Mouse (Mus musculus): ENCODE results near the gene Kif12. TPM values are rescaled to one million over a fixed set of nuclear protein-coding genes. Genes with fewer than 3 reads are reported as not detected.

Kif12 gene
- polyA plus RNA-seq, 1 experiment from 2014 or later = not detected

DNA sequence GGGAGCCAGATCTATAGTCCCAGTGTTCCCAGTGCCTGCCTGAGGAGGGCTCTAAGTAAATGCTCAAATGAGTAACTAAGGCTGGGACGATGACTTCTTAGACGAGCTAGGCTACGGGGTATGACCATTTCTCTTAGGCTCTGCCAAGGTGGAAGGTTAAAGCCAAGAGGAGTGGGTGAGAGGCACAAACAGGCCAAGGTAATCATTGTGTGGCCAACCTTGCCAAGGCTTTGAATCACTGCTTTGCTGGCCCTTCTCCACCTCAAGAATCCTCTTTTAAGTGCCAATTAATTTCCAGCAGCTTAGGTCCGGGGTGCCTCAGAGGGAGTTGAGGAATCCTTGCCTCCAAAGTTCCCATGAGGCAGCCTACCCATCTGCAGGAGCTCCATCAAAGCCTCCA, 1.9 kb downstream of the Kif12 start:
- WGBS = 90% methylated on average over 4 of the region's 4 CpGs
- H3K27me3 ChIP-seq (replicated peaks; ENCODE audit: control insufficient read depth, insufficient read depth, low read length) = no peaks in the 10 kb centered on the region
- no peaks in the 10 kb centered on the region for H3K4me1 ChIP-seq (ENCODE audit: control insufficient read depth, insufficient read depth, low read length)
- no peak overlapping the region for H3K4me3 ChIP-seq (ENCODE audit: low read depth, low read length)
- DNase-seq (ENCODE audit: low spot score) (no peak), ATAC-seq (no peak)
- no peaks in the 10 kb centered on the region for H3K36me3 ChIP-seq (ENCODE audit: control insufficient read depth, insufficient read depth, low read length)
- H3K9me3 ChIP-seq (replicated peaks; ENCODE audit: control insufficient read depth, low read length) = no peaks in the 10 kb centered on the region
- H3K27ac ChIP-seq (ENCODE audit: low read depth, low read length) = no peak overlapping the region
- no peak overlapping the region for H3K4me2 ChIP-seq (ENCODE audit: low read length)
- no peak overlapping the region for H3K9ac ChIP-seq (ENCODE audit: low read length)

DNA sequence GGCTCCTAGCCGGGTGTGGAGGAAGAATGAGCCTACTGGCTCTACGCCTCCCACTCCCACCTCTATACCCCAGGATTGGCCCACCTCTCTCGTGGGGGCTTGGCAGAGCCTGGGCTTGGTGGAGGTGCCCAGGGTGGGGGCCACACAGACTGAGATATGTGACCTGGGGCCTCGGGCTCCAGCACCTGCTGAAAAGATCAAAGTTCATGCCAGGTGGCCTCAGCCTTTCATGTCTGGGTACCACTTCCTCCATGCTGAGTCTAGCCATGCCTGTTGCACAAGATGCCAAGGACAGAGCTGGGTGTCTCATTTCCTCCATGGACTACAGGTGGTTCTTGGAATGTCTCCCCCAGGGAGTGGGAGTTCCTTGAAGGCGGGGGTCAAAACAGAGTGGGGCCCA, 5.6 kb downstream of the Kif12 start:
- Histone ChIP-seq H3K9ac (ENCODE audit: low read length) (no peak overlapping the region), H3K4me2 (ENCODE audit: low read length) (no peak overlapping the region), H3K36me3 (ENCODE audit: control insufficient read depth, insufficient read depth, low read length) (no peaks in the 10 kb centered on the region), H3K27ac (ENCODE audit: low read depth, low read length) (no peak overlapping the region), H3K27me3 (replicated peaks; ENCODE audit: control insufficient read depth, insufficient read depth, low read length) (no peaks in the 10 kb centered on the region), H3K9me3 (replicated peaks; ENCODE audit: control insufficient read depth, low read length) (no peaks in the 10 kb centered on the region), H3K4me1 (ENCODE audit: control insufficient read depth, insufficient read depth, low read length) (no peaks in the 10 kb centered on the region), H3K4me3 (ENCODE audit: low read depth, low read length) (no peak overlapping the region)
- 82% methylated on average over 5 of the region's 5 CpGs for WGBS
- ATAC-seq (no peak), DNase-seq (ENCODE audit: low spot score) (no peak)

DNA sequence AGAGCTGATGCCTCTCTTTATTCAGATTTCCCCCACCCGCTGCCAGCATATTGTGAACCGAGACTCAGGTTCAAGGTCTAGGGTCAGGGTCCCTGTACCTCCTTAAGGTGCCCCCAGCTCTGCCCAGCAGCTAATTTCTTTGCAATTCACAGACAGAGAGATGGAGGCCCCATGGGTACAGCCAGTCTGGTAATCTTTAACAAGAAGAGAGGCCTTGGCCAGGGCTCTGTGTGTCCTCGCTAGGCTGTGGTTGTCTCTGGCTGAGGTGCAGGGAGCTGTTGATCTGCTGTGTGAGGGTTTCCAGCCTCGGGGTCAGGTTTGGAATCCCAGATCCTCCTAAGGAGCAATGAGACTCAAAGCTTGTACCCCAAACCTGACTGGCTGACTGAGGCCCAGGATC, 6.3 kb downstream of the Kif12 start:
- Histone ChIP-seq H3K9me3 (replicated peaks; ENCODE audit: control insufficient read depth, low read length) (no peaks in the 10 kb centered on the region), H3K27ac (ENCODE audit: low read depth, low read length) (no peak overlapping the region), H3K36me3 (ENCODE audit: control insufficient read depth, insufficient read depth, low read length) (no peaks in the 10 kb centered on the region), H3K4me1 (ENCODE audit: control insufficient read depth, insufficient read depth, low read length) (no peaks in the 10 kb centered on the region), H3K4me3 (ENCODE audit: low read depth, low read length) (no peak overlapping the region), H3K4me2 (ENCODE audit: low read length) (no peak overlapping the region), H3K9ac (ENCODE audit: low read length) (no peak overlapping the region), H3K27me3 (replicated peaks; ENCODE audit: control insufficient read depth, insufficient read depth, low read length) (no peaks in the 10 kb centered on the region)
- DNase-seq (ENCODE audit: low spot score) (no peak), ATAC-seq (no peak)
- 91% methylated on average over 4 of the region's 4 CpGs for WGBS

DNA sequence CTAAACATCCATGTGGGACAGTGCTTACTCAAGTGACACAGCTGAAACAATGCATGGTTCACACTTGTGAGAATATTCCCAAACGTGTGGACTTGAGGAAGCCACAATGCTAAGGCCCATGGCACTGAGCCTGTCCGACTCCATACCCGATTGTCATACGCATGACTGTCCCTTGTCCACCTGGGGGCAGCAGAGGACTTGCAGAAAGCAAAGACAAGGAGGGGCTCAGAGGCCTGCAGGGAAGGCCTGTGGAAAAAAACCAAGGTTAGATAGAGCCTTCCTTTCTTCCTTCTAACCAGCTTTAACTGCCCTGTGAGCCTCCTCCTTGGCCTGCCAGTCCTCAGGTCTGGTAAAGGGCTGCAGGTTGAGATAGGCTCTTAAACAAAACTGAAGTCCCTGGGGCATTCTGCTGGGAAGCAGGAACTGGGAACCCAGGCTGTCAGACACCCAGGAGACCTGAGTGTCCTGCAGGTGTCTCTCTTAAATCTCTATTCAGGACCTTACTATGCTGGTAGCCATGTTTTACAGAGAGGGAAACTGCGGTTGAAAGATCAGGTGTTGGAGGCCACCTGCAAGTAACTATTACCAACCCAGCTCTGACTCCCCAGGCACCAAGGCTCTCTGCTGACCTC, 12.9 kb downstream of the Kif12 start:
- H3K9me3 ChIP-seq (replicated peaks; ENCODE audit: control insufficient read depth, low read length) = no peaks in the 10 kb centered on the region
- no peak overlapping the region for H3K4me2 ChIP-seq (ENCODE audit: low read length)
- H3K27me3 ChIP-seq (replicated peaks; ENCODE audit: control insufficient read depth, insufficient read depth, low read length) = no peaks in the 10 kb centered on the region
- no peak overlapping the region for H3K4me3 ChIP-seq (ENCODE audit: low read depth, low read length)
- DNase-seq (ENCODE audit: low spot score) (peak; percentile 94), ATAC-seq (peak; percentile 88)
- no peaks in the 10 kb centered on the region for H3K4me1 ChIP-seq (ENCODE audit: control insufficient read depth, insufficient read depth, low read length)
- H3K27ac ChIP-seq (ENCODE audit: low read depth, low read length) = no peak overlapping the region
- H3K36me3 ChIP-seq (ENCODE audit: control insufficient read depth, insufficient read depth, low read length) = no peaks in the 10 kb centered on the region
- WGBS = 17% methylated on average over 5 of the region's 5 CpGs
- H3K9ac ChIP-seq (ENCODE audit: low read length) = no peak overlapping the region

DNA sequence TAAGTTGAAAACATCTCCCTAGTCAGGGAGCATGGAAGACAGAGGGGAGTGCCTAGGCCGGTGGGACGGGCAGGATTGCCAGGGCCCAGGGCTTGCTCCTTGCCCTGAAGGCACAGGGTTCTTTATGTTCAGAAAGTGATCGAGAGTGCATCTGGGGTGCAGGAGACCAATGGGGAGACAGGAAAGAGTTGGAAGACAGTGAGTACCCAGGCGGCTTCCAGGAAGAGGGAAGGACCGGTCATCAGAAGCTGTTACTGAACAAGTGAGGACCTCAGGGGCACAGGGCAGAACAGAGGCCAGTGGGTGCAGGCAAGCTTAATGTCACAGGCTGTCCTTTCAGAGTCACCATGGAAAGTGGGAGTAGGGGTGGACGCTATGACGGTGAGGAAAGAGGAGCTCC, 13.7 kb downstream of the Kif12 start:
- Histone ChIP-seq H3K9ac (ENCODE audit: low read length) (no peak overlapping the region), H3K36me3 (ENCODE audit: control insufficient read depth, insufficient read depth, low read length) (no peaks in the 10 kb centered on the region), H3K4me3 (ENCODE audit: low read depth, low read length) (no peak overlapping the region), H3K9me3 (replicated peaks; ENCODE audit: control insufficient read depth, low read length) (no peaks in the 10 kb centered on the region), H3K4me2 (ENCODE audit: low read length) (no peak overlapping the region), H3K4me1 (ENCODE audit: control insufficient read depth, insufficient read depth, low read length) (no peaks in the 10 kb centered on the region), H3K27ac (ENCODE audit: low read depth, low read length) (no peak overlapping the region), H3K27me3 (replicated peaks; ENCODE audit: control insufficient read depth, insufficient read depth, low read length) (no peaks in the 10 kb centered on the region)
- DNase-seq (ENCODE audit: low spot score) (no peak), ATAC-seq (no peak)
- WGBS = 88% methylated on average over 7 of the region's 7 CpGs

DNA sequence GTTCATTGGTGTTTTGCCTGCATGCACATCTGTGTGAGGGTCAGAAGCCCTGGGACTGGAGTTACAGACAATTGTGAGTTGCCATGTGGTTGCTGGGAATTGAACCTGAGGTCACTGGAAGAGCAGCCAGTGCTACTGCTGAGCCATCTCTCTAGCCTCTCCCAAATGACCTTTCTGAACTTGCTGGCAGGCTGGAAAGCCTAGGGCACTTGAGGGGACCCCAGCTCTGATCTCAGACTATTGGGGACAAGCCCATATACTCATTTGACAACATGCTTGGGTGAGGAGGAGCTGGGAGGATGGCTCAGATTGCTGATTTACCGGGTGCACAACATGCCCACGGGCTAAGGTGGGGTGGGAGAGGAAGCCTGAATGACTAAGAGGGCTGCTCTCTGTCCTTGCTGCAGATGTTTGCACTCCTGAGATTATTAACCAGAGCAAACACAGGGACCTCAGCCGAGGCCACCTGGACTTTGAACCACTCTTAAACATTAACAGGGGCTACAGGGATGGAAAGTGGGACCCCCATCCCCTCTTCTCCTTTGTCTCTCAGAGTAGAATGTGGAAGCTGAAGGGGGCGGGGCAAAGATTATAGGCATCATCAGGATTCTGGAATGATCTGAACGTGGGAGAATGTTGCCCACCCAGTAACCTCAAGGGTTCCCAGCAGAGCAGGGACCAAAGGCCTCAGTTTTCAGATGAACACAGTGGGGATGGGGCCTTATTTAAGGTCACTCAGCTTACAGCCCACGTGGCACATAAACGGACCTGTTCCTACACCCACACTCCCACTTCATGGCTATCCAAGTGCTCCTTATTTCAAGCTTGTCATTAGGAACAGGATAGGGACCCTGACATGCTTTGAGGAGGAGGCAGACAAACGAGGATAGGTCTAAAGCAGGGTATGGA, 15.0 kb downstream of the Kif12 start:
- no peak overlapping the region for H3K4me3 ChIP-seq (ENCODE audit: low read depth, low read length)
- no peaks in the 10 kb centered on the region for H3K4me1 ChIP-seq (ENCODE audit: control insufficient read depth, insufficient read depth, low read length)
- DNase-seq (ENCODE audit: low spot score) (no peak), ATAC-seq (no peak)
- H3K27ac ChIP-seq (ENCODE audit: low read depth, low read length) = no peak overlapping the region
- no peak overlapping the region for H3K4me2 ChIP-seq (ENCODE audit: low read length)
- H3K27me3 ChIP-seq (replicated peaks; ENCODE audit: control insufficient read depth, insufficient read depth, low read length) = no peaks in the 10 kb centered on the region
- H3K36me3 ChIP-seq (ENCODE audit: control insufficient read depth, insufficient read depth, low read length) = no peaks in the 10 kb centered on the region
- no peak overlapping the region for H3K9ac ChIP-seq (ENCODE audit: low read length)
- H3K9me3 ChIP-seq (replicated peaks; ENCODE audit: control insufficient read depth, low read length) = no peaks in the 10 kb centered on the region
- 64% methylated on average over 8 of the region's 8 CpGs for WGBS

DNA sequence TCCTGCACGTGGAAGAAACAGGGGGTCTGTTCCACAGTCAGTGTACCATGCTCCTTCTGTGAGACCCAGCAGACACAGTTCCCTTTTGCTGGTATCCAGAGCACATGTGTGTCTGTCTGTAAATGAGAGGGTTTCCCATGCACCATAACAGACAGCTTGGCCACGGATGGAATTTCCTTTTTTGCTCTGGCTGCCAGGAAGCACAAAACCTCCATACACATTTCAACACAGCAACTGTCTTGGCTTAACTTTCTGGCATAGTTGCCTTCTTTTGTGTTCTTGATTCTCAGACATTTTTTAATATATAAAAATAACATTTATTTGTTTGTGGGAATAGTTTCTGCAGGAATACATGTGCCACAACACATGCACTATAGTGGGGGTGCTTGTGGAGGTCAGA, 16.3 kb downstream of the Kif12 start:
- Histone ChIP-seq H3K9me3 (replicated peaks; ENCODE audit: control insufficient read depth, low read length) (no peaks in the 10 kb centered on the region), H3K27ac (ENCODE audit: low read depth, low read length) (no peak overlapping the region), H3K4me3 (ENCODE audit: low read depth, low read length) (no peak overlapping the region), H3K9ac (ENCODE audit: low read length) (no peak overlapping the region), H3K27me3 (replicated peaks; ENCODE audit: control insufficient read depth, insufficient read depth, low read length) (no peaks in the 10 kb centered on the region), H3K4me1 (ENCODE audit: control insufficient read depth, insufficient read depth, low read length) (no peaks in the 10 kb centered on the region), H3K36me3 (ENCODE audit: control insufficient read depth, insufficient read depth, low read length) (no peaks in the 10 kb centered on the region), H3K4me2 (ENCODE audit: low read length) (no peak overlapping the region)
- DNase-seq (ENCODE audit: low spot score) (no peak), ATAC-seq (no peak)
- WGBS = 62% methylated on average over 2 of the region's 2 CpGs

DNA sequence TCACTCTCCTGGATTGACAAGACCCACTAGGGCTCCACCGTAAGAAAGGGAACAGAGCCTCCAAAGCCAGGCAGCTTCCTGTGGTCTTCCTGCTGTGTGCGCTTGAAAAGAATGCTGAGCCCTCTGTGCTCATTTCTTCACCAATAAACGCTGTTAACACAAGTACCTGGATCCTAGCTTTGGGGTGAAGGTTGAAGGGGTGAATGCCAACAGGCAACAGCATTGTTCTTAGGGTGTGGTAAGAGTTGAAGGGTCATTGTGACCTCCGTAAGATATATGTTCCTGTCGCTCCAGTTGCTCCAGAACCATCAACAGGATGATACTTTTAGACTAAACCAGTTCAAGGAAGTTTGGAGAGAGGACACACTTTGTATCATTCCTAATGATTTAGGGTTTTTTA, 17.2 kb downstream of the Kif12 start, which contains the start of gene Ambp:
Ambp (minus strand) TSS at position 101 of the 400 bp plus-strand sequence.
- 61% methylated on average over 5 of the region's 5 CpGs for WGBS

DNA sequence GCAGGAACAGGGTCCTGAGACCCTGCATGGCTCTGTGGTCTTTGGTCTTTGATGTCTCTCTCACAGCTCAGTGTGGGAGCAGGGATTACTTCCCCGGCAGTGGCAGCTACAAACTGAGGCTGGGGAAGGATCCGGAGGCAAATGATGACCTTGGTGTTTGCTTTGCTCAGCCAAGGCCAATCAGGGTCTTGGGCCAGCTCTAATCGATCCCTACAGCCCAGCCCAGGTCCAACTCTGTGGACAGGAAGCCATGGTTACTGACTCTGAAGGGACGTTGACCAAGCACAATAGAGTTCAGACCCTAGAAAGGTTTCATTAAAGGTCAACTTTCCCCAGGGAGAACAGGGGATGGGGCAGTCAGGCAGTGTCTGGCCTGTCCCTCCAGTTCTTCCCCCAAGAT, 17.9 kb downstream of the Kif12 start:
- no peaks in the 10 kb centered on the region for H3K4me1 ChIP-seq (ENCODE audit: control insufficient read depth, insufficient read depth, low read length)
- no peak overlapping the region for H3K4me3 ChIP-seq (ENCODE audit: low read depth, low read length)

More for the DNA sequence above, 17.2 kb downstream of the Kif12 start, which contains the start of gene Ambp:
- ATAC-seq (no peak), DNase-seq (ENCODE audit: low spot score) (no peak)
- Histone ChIP-seq H3K4me1 (ENCODE audit: control insufficient read depth, insufficient read depth, low read length) (no peaks in the 10 kb centered on the region), H3K27me3 (replicated peaks; ENCODE audit: control insufficient read depth, insufficient read depth, low read length) (no peaks in the 10 kb centered on the region), H3K9me3 (replicated peaks; ENCODE audit: control insufficient read depth, low read length) (no peaks in the 10 kb centered on the region), H3K27ac (ENCODE audit: low read depth, low read length) (no peak within 1 kb of the TSS), H3K4me3 (ENCODE audit: low read depth, low read length) (no peak within 1 kb of the TSS), H3K36me3 (ENCODE audit: control insufficient read depth, insufficient read depth, low read length) (no peaks in the 10 kb centered on the region), H3K9ac (ENCODE audit: low read length) (no peak within 1 kb of the TSS), H3K4me2 (ENCODE audit: low read length) (no peak within 1 kb of the TSS)

More for the DNA sequence above, 17.9 kb downstream of the Kif12 start:
- H3K27ac ChIP-seq (ENCODE audit: low read depth, low read length) = no peak overlapping the region
- no peaks in the 10 kb centered on the region for H3K27me3 ChIP-seq (replicated peaks; ENCODE audit: control insufficient read depth, insufficient read depth, low read length)
- WGBS = 64% methylated on average over 4 of the region's 4 CpGs
- no peak for ATAC-seq
- no peak overlapping the region for H3K4me2 ChIP-seq (ENCODE audit: low read length)
- no peaks in the 10 kb centered on the region for H3K9me3 ChIP-seq (replicated peaks; ENCODE audit: control insufficient read depth, low read length)
- DNase-seq (ENCODE audit: low spot score) = no peak
- H3K9ac ChIP-seq (ENCODE audit: low read length) = no peak overlapping the region
- no peaks in the 10 kb centered on the region for H3K36me3 ChIP-seq (ENCODE audit: control insufficient read depth, insufficient read depth, low read length)

Data from forebrain, embryonic 14.5 days (tissue).